Mouse (Mus musculus): ENCODE results near the gene Mmaa. TPM values are rescaled to one million over a fixed set of nuclear protein-coding genes. Genes with fewer than 3 reads are reported as not detected.

Mmaa gene
- polyA plus RNA-seq, 1 experiment = 8.2 TPM

DNA sequence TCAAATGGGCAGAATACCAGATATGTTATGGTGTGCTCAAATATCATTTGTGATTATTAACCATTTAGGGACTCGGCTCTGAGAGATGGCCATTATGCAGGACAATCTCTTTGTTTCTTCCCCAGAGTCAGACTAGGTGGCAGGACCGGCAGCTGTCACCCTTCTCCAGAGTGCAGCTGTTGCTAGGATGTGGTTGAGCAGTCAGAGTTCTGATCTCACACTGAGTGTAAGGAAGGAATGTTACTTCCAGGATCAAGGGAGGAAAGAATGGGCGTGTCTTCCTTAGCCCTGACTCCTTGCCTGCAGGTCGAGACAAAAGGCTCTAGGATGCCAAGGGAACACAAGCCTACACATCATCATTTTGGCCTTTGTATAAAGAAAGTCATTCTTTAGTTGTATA, 67.5 kb downstream of the Mmaa start:
- DNase-seq (ENCODE audit: low read depth, low spot score) = no peak

GRCm38 (mm10) chr8:79226046-79226445, 68.7 kb downstream of the Mmaa start:
- no peak for DNase-seq (ENCODE audit: low read depth, low spot score)
- 93% methylated on average over 3 of the region's 3 CpGs for WGBS

More for the DNA sequence above, 67.5 kb downstream of the Mmaa start:
- 73% methylated on average over 4 of the region's 4 CpGs for WGBS

DNA sequence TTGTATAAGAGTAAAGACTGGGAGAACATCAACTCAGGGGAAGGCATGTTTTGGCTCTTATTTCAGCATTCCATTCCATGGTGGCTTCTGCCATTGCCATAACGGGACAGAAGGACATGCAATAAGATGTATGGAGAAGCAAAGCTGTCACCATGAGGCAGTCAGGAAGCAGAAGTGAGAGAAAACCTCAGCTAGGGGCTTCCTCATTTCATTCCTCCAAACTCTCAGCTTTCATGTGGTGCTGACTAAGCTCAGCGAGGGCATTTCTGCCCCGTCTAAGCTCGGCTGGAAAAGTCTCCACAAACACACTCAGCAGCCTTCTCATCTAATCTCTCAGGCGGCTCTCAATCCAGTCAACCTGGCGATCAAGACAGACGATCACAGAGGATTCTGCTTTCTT, 69.2 kb downstream of the Mmaa start:
- DNase-seq (ENCODE audit: low read depth, low spot score) = no peak
- WGBS = 74% methylated on average over 7 of the region's 7 CpGs

- DNase-seq (ENCODE audit: low read depth, low spot score) = no peak
- 91% methylated on average over 9 of the region's 9 CpGs for WGBS
Measured at GRCm38 (mm10) chr8:79224363-79224762, 70.4 kb downstream of the Mmaa start.

DNA sequence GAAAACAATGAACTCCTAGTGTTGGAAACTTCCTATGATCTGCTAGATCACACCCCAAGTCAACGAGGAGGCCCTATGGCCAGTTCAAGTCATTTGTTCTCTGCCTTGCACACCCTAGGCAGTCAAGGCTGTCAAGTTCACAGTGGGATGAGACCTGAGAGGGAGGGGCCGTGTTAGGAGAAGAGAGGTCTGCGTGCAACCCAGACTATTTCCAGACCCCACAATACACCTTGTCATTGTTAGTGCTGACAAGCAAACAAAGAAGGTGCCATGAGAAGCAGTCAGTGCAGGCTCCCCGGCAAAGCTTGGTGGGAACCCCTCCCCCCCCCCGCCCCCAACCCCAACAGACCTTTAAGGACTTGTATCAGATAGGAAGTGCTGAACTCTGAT, 72.0 kb downstream of the Mmaa start:
- WGBS = 75% methylated on average over 5 of the region's 5 CpGs
- no peak for DNase-seq (ENCODE audit: low read depth, low spot score)

DNA sequence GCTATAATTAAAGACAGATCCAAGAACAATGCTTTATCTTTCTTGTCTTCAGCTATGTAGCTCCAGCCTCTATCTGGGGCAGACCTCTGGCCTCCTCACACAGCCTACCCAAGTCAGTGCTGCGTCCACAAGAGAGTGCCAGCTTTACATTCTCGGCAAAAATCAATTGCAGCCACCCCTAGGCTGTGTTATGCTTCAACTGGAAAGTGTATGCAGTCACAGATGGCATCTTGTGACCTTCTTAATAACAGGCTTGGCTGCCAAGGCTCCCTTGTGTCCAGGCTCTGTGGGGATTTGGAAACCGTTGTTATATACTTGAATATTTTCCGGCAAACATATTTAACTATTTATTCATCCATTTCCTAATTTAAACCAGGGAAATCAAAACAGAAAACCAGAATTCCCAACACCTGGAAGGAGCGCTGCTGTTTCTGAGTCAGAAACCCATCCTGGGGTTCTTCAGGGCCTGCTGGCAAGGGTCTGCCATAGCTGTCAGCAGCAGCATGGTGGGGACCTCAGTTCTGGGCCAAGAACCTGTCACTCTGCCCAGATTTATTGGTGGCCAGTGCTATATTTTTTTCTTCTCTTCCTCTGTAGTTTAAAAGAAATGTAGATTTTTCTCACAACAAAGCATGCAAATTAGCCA, 72.5 kb downstream of the Mmaa start:
- DNase-seq (ENCODE audit: low read depth, low spot score) = no peak
- 69% methylated on average over 5 of the region's 5 CpGs for WGBS

Other genes starting within 250 kb of the Mmaa start
- not detected in 2 replicates for gene 1700011L22Rik, start 46.4 kb downstream of the Mmaa start, polyA plus RNA-seq (2012; rRNA removed)
- gene Smad1, start 104.6 kb upstream of the Mmaa start, polyA plus RNA-seq (2012; rRNA removed) = 34.8 and 49.4 TPM in 2 replicates